Mouse (Mus musculus) heart, adult 2 months (tissue): ENCODE results near the gene Myo18a. TPM values are rescaled to one million over a fixed set of nuclear protein-coding genes. Genes with fewer than 3 reads are reported as not detected.

Experiments used
- DNase-seq, 2 experiments: peaks; one replicate each; pipeline ENCODE4 v3.0.0; 2021
- H3K27ac ChIP-seq: fragments of 200-600 bp; 2 replicates; pipeline ENCODE4 v1.8.1; 2022
- H3K27me3 ChIP-seq: fragments of 200-500 bp; 2 replicates; pipeline ENCODE4 v1.6.1; 2012; ENCODE audit warnings: mild to moderate bottlenecking, low read length, inconsistent platforms, mixed read lengths; ENCODE audit not compliant: control insufficient read depth, insufficient read depth
- H3K36me3 ChIP-seq: fragments of 200-500 bp; 2 replicates; pipeline ENCODE4 v1.6.1; 2012; ENCODE audit warnings: low read length, inconsistent platforms; ENCODE audit not compliant: control insufficient read depth, insufficient read depth
- H3K4me1 ChIP-seq: fragments of 200-500 bp; 2 replicates; pipeline ENCODE4 v1.6.1; 2011; ENCODE audit warnings: low read length; ENCODE audit not compliant: control insufficient read depth, insufficient read depth
- H3K4me3 ChIP-seq: fragments of 200-600 bp; 2 replicates; pipeline ENCODE4 v1.8.1; 2022
- H3K79me2 ChIP-seq: fragments of 200-500 bp; replicated peaks from 2 replicates; pipeline ENCODE4 v1.6.1; 2012; ENCODE audit warnings: mild to moderate bottlenecking, inconsistent platforms, low read length, moderate library complexity, mixed read lengths; ENCODE audit not compliant: control insufficient read depth, insufficient read depth
- H3K9ac ChIP-seq: fragments of 200-500 bp; 2 replicates; pipeline ENCODE4 v1.6.1; 2012; ENCODE audit warnings: low read depth, mild to moderate bottlenecking, control low read depth, inconsistent platforms, low read length, mixed read lengths
- CTCF ChIP-seq: fragments of 200-600 bp; IDR thresholded peaks from 2 replicates; pipeline ENCODE4 v1.8.1; 2022; ENCODE audit warnings: antibody characterized with exemption, mild to moderate bottlenecking, moderate library complexity
- EP300 ChIP-seq: fragments of 200-500 bp; IDR thresholded peaks from 2 replicates; pipeline ENCODE4 v1.6.1; 2011; ENCODE audit warnings: low read depth, low read length, control low read depth; ENCODE audit not compliant: insufficient read depth
- POLR2A ChIP-seq: fragments of 200-500 bp; IDR thresholded peaks from 2 replicates; pipeline ENCODE4 v1.6.1; 2011; ENCODE audit warnings: mild to moderate bottlenecking, low read depth, low read length, control low read depth; ENCODE audit not compliant: insufficient read depth
- WGBS: fragments of 180-500 bp; shearing (Covaris S2); methylation state at CpG from one replicate; pipeline ENCODE4 v1.1.7; 2018; 5-methylcytosine and 5-hydroxymethylcytosine counted together
- intact Hi-C: fragments of 180-260 bp; cut with DNase I; formaldehyde crosslinking; loops from one replicate; pipeline ENCODE4 v1.15.1; 2025
- polyA plus RNA-seq: library from polyadenylated mRNA; depleted of rRNA; stranded (reverse); fragments of >200 nt; gene quantifications from 2 replicates; pipeline ENCODE4 v1.2.3, GENCODE M21; 2012
- total RNA-seq, 2 experiments: library from RNA; stranded (reverse); gene quantifications; 2 replicates each; pipeline ENCODE4 v1.2.3; 2021

Myo18a gene
- total and polyA plus RNA-seq, 3 experiments, result 98.6 to 274 (median 240) TPM

GRCm38 (mm10) chr11:77848131-77848530 is 85.1 kb downstream of the Myo18a start:
- no peaks in the 10 kb centered on the region for H3K79me2 ChIP-seq
- no peaks in the 10 kb centered on the region for H3K27me3 ChIP-seq
- intact Hi-C loops, result no loop called here
- WGBS, result 61% methylated on average over 5 of the region's 5 CpGs
- no peak for TF ChIP-seq CTCF
- no peak for TF ChIP-seq EP300
- no peak for TF ChIP-seq POLR2A
- H3K36me3 ChIP-seq, result no peaks in the 10 kb centered on the region
- no peaks in the 10 kb centered on the region for H3K4me1 ChIP-seq
- H3K4me3 ChIP-seq, result no peak overlapping the region
- no peak for DNase-seq
- no peak overlapping the region for H3K9ac ChIP-seq
- no peak overlapping the region for H3K27ac ChIP-seq

DNA sequence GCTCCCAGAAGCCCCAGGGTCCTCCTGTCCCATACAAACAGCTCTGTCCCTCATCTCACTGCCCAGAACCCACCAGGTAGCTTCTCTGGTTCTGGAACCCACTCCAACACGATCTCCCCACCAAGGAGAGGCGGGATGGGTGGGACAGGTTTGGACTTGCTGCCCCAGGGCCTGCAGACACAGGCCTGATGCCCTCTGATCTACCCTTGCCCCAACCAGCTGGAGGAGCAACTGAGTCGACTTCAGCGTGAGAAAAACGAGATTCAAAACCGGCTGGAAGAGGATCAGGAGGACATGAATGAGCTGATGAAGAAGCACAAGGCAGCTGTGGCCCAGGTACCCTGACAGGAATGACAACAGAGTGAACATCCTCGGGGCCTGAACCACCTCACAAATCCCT is 86.1 kb downstream of the Myo18a start:
- no peak overlapping the region for H3K4me3 ChIP-seq
- no peaks in the 10 kb centered on the region for H3K4me1 ChIP-seq
- no peak overlapping the region for H3K9ac ChIP-seq
- no peaks in the 10 kb centered on the region for H3K27me3 ChIP-seq
- 76% methylated on average over 7 of the region's 7 CpGs for WGBS
- intact Hi-C loops, result no loop called here
- H3K36me3 ChIP-seq, result no peaks in the 10 kb centered on the region
- no peaks in the 10 kb centered on the region for H3K79me2 ChIP-seq
- TF ChIP-seq POLR2A (no peak), EP300 (no peak), CTCF (no peak)
- no peak for DNase-seq
- H3K27ac ChIP-seq, result no peak overlapping the region

GRCm38 (mm10) chr11:77850401-77851244 is 87.6 kb downstream of the Myo18a start:
- Histone ChIP-seq H3K27ac (no peak overlapping the region; the same call in 1 of the 2 replicates), H3K27me3 (no peaks in the 10 kb centered on the region), H3K4me3 (no peak overlapping the region), H3K36me3 (no peaks in the 10 kb centered on the region), H3K4me1 (no peaks in the 10 kb centered on the region), H3K9ac (no peak overlapping the region), H3K79me2 (no peaks in the 10 kb centered on the region)
- intact Hi-C loops, result no loop called here
- DNase-seq, result peak in 1 of 2 experiments; percentile 58
- TF ChIP-seq POLR2A, result no peak
- peak; percentile 10; the same call in 1 of the 2 replicates for TF ChIP-seq CTCF
- no peak for TF ChIP-seq EP300
- WGBS, result 55% methylated on average over 24 of the region's 24 CpGs

- no peaks in the 10 kb centered on the region for H3K36me3 ChIP-seq
Observed at GRCm38 (mm10) chr11:77851483-77852010, 88.5 kb downstream of the Myo18a start.

GRCm38 (mm10) chr11:77852195-77852594 is 89.1 kb downstream of the Myo18a start:
- no peaks in the 10 kb centered on the region for H3K36me3 ChIP-seq
- no peak overlapping the region for H3K9ac ChIP-seq
- H3K27me3 ChIP-seq, result no peaks in the 10 kb centered on the region
- H3K4me1 ChIP-seq, result no peaks in the 10 kb centered on the region
- H3K4me3 ChIP-seq, result no peak overlapping the region
- WGBS, result 38% methylated on average over 3 of the region's 3 CpGs
- no peak for DNase-seq
- H3K79me2 ChIP-seq, result no peaks in the 10 kb centered on the region
- H3K27ac ChIP-seq, result no peak overlapping the region
- intact Hi-C loops, result no loop called here
- TF ChIP-seq EP300, result no peak
- no peak for TF ChIP-seq CTCF
- TF ChIP-seq POLR2A, result no peak

More at GRCm38 (mm10) chr11:77851483-77852010, 88.5 kb downstream of the Myo18a start:
- no peak for TF ChIP-seq POLR2A
- TF ChIP-seq EP300, result no peak
- no peak for TF ChIP-seq CTCF
- H3K27ac ChIP-seq, result no peak overlapping the region
- H3K4me1 ChIP-seq, result no peaks in the 10 kb centered on the region
- 86% methylated on average over 6 of the region's 6 CpGs for WGBS
- H3K4me3 ChIP-seq, result no peak overlapping the region
- no peaks in the 10 kb centered on the region for H3K79me2 ChIP-seq
- no peaks in the 10 kb centered on the region for H3K27me3 ChIP-seq
- no peak overlapping the region for H3K9ac ChIP-seq
- intact Hi-C loops, result no loop called here
- DNase-seq, result no peak

DNA sequence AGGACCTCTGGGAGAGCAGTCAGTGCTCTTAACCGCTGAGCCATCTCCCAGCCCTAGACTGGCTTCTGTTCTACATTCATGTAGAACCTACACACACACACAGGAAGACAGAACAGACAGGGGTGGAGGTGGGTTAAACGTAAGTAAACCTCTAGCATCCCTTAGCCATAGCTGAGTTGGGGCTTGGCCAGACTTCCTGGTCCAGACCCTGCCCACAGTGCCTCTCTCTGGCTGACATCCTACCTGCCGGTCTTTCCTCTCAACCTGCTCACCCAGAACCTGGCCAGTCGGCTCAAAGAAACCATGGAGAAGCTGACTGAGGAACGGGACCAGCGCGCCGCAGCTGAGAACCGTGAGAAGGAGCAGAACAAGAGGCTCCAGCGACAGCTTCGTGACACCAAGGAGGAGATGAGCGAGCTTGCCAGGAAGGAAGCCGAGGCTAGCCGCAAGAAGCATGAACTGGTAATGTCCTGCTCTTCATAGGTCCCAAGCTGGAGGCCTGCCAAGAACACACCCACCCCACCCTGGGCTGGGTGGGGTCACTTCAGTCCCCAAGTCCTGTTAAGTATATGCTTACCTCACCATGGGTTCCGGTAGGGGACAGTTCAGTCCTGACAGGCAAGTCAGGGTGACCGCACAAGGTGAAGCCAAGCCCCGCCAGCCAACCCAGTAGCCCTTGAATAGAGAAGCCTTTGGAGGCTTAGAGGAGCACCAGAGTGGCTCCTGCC is 90.1 kb downstream of the Myo18a start:
- Histone ChIP-seq H3K27ac (no peak overlapping the region), H3K36me3 (no peaks in the 10 kb centered on the region)
- WGBS, result 67% methylated on average over 17 of the region's 17 CpGs

More for the DNA sequence above, 90.1 kb downstream of the Myo18a start:
- DNase-seq, result no peak
- Histone ChIP-seq H3K4me1 (no peaks in the 10 kb centered on the region), H3K9ac (no peak overlapping the region), H3K27me3 (no peaks in the 10 kb centered on the region), H3K79me2 (no peaks in the 10 kb centered on the region), H3K4me3 (no peak overlapping the region)
- intact Hi-C loops, result no loop called here
- TF ChIP-seq POLR2A, result no peak
- TF ChIP-seq CTCF, result no peak
- no peak for TF ChIP-seq EP300
